Mouse (Mus musculus) brain, embryonic 14.5 days (tissue): ENCODE measurements around the gene Pcdh17.

ENCODE experiments used
- CTCF ChIP-seq: fragments of 200-500 bp; IDR thresholded peaks from 2 replicates; pipeline ENCODE4 v1.5.1; 2012; ENCODE audit warnings: inconsistent platforms, mild to moderate bottlenecking, moderate library complexity, borderline replicate concordance; ENCODE audit not compliant: insufficient read depth, insufficient read length; ENCODE audit errors: extremely low read depth
- POLR2A ChIP-seq: fragments of 200-500 bp; IDR thresholded peaks from 2 replicates; pipeline ENCODE4 v1.6.1; 2012; ENCODE audit warnings: mild to moderate bottlenecking, inconsistent platforms, borderline replicate concordance; ENCODE audit not compliant: poor library complexity, insufficient read depth, insufficient read length, severe bottlenecking; ENCODE audit errors: extremely low read depth

- no peak for TF ChIP-seq CTCF
- no peak for TF ChIP-seq POLR2A
Observed at GRCm38 (mm10) chr14:84476336-84476735, 33.0 kb downstream of the Pcdh17 start.
